Mouse (Mus musculus): Measurements from ENCODE around the gene Abhd17a.

Abhd17a gene

DNA sequence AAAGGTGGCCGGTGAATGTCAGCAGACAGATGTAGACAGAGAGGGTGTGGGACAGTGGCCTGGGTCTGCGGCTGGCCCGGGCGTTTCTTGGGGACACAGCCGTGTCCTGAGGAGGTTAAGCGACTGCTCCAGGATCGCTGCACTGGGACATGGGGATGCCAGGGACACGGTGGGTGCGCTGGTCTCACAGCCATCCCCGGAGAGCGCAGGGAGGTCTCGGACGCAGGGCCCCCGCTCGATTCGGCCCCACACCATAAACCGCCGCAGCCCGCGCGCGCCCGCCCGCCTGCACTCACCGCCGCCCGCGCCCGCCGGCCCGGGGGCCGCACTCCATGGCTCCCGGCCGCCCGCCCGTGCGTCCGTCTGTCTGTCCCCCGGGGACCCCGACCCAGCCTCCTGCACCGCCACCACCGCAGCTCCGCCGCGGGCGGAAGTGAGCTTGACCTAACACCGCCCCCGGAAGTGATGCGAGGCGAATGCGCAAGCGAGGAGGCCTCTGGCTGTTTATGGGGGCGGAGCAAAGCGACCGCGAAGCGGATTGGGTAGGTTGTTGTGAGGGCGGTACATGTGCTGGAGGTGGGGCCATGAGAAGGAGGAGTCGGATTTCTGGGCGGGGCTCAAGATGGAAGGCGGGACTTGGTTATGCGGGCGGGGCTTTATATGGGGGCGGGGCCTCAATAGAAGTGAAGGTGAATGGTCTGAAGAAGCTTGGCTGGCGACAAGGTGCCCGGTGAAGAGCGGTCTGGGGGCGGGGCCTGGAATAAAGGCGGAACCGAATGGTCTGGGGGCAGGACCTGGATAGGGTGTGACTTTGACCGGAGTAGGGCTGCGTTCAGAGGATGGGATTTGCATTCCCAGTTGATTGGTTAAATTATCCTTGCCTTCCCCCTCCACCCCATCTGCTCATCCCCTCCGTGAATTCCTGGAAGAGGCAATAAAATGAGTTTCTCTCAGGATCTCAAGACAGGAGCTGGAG is at the start of gene Abhd17a:
Abhd17a (minus strand) TSS at position 463 of the 976 bp plus-strand sequence.
- DNase-seq, result peak; percentile 98 to 99

DNA sequence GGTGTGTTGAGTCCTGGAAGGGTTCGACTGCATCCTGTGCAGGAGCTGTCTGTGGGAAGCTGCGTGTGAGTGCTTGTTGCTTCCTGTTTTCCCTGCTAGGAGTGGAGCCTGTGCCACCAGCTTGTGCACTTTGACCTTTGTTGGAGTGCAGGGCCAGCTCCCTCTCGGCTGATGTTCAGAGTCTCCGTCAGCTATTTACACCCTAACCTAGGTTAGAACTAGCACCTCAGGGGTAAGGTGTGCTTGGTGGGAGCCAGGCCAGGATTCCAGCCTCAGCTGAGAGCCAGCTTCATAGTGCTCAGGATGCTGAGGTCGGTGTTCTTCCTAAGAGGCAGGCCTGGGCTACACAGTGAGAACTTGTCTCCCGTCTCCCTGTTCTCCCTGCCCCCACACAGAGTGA is 45.2 kb upstream of the Abhd17a start:
- peak; percentile 70 for DNase-seq

DNA sequence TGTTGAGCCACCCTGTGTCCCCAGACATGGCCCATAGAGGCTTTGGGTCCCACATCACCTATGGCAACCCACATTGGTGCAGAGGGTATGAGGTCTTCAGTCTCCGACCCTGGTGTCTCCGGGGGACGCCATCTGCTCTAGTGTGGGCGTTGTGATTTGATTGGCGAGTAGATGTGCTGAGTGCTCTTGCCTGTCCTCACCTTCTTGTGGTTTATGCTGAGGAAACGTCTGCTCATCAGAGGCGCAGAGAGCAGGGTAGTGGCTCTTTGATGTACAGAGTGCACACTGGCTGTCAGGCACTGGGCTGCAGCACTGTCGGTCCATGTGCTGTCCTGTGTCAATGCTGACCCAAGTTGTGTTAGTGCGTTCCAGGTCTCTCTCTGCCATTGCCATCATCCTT is 38.8 kb upstream of the Abhd17a start:
- DNase-seq, result no peak

DNA sequence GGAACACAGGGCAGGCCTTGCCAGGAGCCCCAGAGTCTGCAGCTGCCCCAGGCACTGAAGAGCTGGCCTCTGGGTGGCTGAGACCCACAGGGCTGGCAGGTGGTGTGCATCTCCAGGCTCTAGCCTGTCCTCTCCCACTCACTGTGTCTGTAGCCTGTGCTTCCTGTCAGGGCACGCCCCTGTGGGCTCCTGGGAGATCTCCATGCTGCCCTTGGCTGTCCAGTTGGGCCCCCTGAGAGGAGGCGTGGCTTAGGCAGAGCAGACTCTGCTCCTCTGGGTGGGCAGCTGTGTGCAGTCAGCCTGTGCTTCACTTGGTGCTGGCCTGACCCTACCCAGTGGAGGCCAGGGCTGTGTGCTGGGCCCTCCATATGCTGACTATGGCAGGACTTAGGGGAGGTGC is 37.5 kb upstream of the Abhd17a start:
- DNase-seq, result peak; percentile 51 to 54

DNA sequence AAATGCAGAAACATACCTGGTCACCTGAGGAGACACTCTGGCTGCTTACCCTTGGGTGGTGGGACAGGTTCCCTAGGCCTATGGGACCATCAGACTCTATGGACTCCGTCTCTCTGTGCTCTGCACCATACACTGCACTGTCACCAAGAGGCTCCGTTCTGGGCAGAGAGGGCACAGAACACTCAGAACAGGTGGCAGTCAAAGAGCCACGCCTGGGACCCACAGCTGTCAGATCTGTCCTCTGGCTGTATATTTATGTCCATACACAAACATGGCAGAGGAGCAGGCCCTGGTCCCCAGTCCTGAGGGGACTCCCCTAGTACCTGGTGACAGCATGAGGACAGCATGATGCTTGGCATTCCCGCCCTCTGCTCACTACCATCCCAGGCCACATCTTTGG is 35.6 kb upstream of the Abhd17a start:
- DNase-seq, result no peak

DNA sequence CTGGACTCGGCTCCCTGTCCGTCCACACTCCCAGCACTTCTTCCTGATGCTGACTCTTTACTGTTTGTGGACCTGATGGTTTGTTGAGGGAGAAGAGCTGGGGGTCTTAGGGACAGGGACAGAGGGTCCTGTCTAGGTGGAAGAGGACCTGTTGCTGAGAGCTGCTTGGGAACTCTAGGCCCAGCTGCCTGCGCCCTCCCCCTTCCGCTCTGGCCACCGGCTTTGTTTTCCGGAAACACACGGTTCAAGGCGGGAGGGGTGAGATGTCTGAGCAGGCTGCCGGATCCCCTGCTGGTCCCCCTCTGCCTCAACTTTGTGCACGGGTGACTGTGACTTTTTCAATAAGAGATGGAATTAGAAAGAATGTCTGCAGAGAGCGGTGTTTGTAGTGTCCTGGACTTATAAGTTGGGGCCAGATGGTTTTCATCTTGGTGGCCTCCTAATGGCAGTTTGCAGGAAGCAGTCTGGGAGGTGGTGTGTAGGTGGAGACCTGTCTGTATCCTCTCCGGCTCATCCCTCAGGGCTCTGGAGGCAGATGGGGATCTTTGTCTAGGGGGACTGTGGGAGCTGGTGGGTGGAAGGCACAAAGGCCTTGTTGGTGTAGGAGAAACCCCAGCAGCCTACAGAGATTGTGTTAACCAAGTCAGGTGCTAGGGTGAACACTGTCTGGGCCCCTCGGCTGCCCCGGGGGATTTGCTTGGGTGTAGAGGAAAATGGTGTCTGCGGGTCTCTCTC is 33.5 kb upstream of the Abhd17a start:
- DNase-seq, result peak; percentile 72 to 84

DNA sequence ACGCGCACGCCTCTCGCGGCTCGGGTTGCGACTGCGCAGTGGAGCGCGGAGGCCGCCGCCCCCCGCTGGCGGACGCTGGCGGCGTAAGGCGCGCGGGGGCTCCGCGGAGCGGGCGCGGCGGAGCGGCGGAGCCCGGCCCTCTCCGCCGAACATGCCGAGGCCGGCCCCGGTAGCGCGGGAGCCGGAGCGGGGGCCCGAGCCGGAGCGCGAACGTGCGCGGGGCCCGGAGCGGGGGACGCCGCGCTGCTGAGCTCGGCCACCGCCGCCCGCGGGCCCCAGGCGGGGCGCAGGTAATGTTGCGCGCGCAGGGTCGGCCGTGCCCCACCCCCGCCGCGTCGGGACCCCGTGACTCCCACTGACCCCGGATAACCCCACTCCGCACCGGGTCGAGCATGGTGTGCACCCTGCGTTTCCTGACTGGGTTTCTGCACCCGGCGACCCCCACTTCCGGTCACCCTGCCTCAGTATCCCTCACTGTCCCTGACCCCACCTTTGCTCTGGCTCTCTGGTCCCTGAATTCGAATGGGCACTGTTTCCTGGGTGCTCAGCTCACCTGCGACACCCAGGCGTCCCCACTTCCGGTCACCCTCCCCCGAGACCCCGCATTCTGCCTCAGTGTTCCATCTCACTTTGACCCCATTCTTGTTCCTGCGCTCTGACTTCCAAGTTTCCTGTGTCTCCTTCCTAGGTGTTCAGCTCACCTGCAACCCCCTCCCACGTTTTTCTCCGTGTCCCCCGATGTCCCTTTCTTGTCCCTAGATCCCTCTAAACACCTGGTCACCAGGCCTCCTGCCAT is 32.7 kb upstream of the Abhd17a start, which contains the start of gene Csnk1g2:
Csnk1g2 (plus strand) TSS at position 178 of the 796 bp plus-strand sequence.
- DNase-seq, result peak; percentile 29 to 72

DNA sequence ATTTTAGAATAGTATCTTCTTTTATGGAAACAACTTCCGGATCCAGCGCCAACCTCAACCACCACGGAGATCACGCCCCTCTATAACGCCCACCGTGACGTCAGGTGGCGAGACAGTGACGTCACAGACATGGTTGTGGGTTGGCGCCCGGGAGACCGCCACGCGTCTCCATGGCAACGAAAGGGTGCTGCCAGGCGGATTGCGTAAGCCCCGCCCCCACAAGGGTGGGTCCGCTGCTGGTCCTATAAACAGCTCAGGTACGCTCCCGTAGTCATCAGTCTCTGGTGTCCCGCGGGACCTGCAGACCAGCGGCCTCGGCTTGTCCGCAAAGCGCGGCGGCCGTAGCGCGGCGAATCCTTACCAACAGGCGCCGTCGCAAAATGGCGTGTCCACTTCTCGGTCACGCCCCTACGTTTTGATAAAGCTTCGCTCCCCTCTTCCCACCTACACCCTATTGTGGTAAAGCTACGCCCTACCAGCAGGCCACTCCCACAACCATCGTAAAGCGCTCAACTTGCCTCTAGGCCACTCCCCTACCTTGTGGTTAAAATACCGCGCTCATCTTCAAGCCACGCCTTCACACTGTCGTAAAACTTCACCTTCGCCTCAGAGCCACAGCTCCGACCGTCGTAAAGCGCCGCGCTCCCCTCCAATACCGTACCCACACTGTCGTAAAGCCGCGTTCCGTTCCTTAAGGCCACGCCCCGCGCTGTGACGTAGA is 32.0 kb upstream of the Abhd17a start:
- peak; percentile 100 for DNase-seq

DNA sequence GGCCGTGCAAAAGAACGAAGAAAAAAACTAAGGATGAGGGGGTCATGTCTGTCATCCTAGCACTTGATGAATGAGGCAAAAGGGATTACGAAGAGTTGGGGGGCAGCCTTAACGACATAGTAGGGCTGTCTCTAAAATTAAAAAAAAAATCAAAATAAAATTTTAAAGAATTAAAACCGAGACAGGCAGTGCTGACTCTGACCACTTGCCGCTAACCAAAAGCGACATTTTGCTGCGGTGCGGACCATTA is 31.5 kb upstream of the Abhd17a start:
- no peak for DNase-seq

DNA sequence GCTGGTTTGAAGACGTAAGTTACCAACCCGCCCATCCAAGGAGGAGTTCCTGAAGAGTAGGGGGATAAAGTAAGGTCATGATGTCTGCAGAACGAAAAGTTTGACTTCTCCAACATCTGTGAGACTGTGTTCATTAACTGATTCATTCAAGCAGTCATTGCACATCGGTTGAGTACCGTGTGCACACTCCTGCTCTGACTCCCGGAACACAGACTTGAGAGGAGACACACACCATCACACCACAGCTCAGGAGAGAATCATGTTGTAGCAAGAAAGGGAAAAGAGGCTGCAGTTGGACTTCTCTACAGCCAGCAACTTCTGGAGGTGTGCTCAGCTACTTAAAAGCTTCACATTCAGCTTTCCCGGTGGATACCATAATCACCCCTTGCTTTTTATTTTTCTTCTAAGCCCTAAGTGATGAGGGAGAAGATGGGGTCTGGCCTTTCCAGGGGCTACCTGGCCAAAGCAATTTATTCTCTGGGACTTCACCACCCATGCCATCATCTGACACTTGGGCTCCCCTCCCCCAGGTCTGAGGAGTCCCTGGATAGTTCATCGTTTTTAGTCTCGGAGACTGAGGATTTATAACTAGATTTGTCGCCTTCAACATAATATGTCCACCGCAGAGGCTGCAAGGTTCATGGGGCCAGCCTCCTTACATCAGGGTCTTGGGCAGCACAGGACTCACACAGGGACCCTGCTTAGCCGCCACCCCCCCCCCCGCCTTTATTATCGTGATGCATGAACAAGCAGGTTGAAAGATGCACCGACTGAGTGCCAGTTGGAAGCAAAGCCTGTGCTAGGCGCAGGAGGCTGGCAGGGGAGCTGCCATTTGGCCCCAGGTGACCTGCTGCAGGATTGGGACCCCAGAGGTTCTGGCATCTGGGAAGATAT is 30.9 kb upstream of the Abhd17a start:
- DNase-seq, result no peak

DNA sequence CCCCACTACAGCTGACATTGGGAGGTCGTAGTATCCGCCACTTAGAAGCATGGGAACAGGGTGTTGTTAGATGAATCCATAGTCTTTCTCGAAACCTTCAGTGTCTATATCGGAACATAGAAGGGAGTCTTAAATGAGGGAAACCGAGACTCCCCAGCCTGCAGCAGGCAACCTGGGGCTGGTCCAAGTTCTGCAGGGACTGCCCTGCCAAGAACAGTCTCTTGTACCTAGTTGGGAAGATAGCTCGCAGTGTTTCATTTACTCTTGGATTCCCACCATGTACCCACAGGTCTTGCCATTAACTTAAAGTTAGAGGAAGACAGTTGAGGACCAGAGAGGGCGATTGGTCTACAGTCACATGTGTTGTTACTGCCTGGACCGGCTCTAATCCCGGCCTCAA is 30.2 kb upstream of the Abhd17a start:
- no peak for DNase-seq

DNA sequence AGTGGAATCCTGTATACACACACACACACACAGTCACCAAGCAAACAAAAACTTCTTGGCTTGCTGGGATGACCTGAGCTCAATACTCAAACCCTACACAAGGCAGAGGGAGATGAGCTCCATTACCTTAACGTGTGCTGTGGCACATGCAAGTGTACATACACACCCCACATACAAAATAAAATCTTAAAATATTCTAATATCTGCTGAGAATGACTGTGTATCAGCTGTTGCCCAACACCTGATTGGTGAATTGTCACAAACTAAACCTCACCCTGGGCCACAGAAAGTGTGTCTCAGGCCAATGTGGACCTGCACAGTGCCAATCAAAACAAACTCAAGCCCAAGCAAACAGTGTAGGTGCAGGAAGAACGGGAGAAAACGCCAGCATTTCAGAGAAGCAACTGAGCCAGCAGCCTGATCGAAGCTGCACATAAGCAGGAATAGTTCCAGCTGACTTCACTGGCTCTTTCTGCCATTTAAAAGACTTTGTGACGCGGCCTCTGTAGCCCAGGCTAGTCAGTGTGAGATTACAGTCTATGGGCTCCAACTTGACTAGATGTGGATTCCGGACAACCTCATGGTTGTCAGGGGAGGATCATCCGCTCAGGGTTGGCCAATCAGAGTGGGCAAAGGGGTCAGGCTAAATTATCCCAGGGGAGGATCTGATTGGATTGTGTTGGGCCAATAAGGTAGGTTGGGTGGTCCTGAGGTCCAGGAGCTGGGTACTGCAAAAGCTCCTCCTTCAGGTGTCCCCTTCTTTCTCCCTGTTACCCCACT is 29.5 kb upstream of the Abhd17a start:
- DNase-seq, result no peak

DNA sequence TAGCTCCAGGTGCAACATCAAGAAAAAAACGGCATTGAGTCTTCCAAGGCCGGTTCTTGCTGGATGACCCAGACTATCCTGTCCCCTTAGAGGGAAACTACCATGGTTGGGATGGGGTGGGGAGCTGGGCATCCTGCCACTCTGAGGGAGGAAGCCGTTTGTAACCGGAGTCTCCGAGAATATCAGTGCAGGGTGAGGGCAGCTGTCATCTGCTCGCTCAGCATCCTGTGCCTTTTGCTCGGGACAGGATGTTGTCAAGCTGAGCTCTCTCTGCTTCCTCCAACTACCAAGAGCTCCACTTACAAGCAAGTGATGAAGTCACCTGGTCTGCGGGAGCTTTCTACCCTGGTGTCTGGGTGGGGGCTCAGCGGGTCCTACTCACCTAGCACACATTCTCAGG is 28.0 kb upstream of the Abhd17a start:
- peak; percentile 75 for DNase-seq

DNA sequence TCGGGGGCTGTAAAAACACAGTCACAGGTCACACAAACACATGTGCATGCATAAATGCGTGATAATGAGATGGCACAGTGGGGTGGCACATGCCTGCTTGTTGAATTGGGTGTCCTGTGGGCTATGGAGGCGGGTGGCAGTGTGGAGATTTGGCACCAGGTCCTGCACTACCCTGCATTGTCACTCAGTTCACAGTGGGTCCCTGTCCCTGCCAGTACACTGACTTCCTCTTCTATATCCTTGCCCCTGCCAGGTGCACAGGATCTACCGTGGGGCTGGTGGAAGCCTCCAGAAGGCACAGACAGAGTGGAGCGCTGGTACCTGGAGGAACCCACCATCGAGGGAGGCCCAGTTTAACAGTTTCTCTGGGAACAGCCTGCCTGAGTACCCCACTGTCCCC is 24.2 kb upstream of the Abhd17a start:
- DNase-seq, result no peak

DNA sequence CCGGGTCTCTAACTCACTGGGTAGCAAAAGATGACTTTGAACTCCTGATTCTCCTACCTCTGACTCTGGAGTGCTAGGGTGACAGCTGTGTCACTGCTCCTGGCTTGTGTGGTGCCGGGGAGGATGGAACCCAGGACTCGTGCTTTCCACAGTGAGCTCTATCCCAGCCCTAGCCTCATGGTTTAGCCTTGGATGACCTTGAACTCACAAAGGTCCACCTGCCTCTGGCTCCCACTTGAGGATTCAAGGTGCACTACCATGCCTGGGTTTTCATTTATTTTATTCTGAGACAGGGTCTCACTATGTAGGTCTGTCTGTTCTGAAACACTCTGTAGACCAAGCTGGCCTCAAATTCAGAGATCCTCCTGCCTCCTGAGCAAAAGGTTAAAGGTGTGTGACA is 23.7 kb upstream of the Abhd17a start:
- no peak for DNase-seq

DNA sequence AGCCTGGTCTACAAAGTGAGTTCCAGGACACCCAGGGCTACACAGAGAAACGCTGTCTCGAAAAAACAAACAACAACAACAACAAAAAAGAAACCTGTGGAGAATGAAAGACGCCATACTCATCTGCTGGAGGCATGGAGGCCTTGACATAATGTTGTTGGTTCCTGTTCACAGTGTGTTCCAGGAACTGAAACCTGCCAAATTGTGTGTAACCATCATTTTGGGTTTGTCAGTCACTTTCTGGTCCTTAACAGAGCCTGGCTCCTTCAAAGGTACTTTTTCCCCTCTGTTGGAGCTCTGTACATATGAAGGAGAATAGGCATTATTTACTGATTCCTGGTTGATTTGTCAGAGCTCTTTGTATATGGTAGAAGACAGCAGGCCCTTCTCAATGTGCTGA is 21.8 kb upstream of the Abhd17a start:
- DNase-seq, result no peak

DNA sequence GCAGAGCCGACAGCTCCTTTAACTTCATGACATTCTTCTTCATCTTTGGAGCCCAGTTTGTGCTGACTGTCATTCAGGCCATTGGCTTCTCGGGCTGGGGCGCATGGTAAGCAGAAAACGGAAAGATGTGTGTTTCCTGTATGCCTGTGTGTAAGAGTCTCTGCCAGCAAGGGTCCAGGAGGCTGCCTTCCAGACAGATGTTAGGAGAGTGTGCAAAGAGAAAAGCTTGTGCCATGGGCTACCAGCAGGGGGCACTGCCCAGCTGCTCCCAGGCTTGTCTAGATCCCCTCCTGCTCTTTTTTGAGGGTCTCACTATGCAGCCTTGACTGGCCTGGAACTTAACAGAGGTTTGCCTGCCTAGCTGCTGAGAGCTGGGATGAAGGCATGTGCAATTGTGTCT is 20.9 kb upstream of the Abhd17a start:
- peak; percentile 57 to 81 for DNase-seq

DNA sequence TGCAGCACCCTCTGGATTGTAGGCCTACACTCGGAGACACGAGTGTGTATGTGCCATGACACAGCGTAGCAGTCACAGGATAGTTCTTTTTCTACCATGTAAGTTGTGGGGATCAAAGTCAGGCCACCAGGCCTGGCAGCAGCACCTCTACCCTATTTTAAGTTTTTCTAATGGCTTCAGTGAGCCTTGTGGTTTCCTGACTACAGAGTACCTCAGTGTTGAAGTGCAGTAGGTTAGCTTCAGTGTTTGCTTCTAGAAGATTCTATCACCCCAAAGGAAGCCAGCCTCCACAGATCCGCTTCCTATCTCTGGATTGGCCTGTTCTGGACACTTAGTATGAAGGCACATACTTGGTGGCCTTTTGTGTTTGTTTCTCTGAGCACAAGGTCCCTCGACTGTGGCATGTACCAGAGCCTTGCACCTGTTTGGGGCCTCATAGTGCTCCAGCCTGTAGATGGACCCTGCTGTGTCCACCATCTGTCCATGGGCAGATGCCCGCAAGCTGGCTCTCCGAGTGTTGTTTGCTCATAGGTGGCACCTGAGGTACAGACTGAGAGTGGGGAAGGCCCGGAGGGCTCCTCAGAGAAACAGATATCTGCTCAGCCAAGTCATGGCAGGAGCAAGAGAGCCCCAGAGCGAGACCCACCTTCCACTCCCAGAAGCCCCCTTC is 20.1 kb upstream of the Abhd17a start:
- no peak for DNase-seq

DNA sequence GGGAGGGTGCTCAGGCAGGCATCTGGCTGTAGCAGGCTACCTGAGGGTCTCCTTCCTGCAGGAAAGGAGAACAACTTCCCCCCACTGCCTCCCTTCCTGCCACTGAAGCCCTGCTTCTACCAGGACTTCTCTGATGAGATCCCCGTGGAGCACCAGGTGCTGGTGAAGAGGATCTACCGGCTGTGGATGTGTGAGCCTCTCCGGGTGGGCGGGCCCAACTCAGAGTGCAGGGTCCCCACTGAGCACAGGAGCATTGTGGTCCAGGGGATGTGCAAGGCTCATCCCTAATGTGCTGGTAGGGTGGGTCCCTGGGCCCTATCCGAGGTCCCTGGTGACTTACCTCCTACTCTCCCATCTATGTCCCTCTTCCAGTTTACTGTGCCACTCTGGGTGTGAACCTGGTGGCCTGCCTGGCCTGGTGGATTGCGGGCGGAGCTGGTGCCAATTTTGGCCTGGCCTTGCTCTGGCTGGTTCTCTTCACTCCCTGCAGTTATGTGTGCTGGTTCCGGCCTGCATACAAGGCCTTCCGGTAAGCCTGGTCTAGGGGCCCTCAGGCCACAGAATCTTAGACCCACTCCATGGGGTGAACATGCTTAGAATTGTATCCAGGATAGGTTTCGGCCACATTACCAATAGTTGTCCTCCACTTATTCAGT is 19.3 kb upstream of the Abhd17a start:
- DNase-seq, result no peak

DNA sequence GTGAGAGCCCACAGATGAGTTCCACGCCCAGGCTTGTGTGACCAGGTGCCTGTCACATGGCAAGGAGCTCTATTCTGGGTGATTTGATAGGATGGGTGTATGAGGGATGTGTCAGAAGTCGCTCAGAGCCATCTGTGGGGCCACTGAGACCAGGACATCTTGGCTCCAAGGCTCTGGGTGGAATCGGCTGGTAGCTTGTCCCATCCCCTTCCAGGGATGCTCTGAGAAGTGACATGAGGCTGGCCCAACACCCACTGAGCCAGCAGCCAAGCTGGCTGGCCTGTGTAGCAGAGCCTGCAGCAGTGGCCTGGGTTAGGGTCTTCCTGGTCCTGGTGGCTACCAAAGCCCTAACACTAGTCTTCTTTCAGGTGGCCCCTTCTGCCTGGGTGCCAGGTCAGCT is 18.3 kb upstream of the Abhd17a start:
- no peak for DNase-seq
